Mouse (Mus musculus) yolk sac, embryonic 10.5 days (tissue): ENCODE data around the gene Itgb6.

Experiments used
- DNase-seq: peaks from one replicate; pipeline ENCODE4 v3.0.0-alpha.2; 2017; ENCODE audit warnings: low spot score

Gene Itgb6

GRCm38 (mm10) chr2:60712891-60713290 lies 9.6 kb downstream of the Itgb6 start:
- DNase-seq, result no peak

DNA sequence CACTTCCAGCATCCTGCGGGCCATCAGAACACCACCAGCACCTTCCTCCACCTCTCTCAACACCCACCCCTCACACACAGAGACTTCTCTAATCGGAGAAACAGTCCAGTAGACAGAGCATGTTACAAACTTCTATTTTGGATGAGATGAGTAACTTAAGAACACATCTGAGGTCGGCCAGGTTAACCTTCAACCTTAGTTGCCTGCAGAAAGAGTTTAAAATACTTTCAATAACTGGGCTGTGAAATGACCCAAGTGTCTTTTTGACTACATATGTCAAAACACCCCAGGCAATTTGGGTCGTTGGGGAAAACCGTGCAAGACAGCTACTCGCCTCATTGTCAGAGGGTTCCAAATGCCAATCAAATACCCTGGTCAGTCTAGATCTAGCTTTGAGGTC lies 10.0 kb downstream of the Itgb6 start:
- no peak for DNase-seq

DNA sequence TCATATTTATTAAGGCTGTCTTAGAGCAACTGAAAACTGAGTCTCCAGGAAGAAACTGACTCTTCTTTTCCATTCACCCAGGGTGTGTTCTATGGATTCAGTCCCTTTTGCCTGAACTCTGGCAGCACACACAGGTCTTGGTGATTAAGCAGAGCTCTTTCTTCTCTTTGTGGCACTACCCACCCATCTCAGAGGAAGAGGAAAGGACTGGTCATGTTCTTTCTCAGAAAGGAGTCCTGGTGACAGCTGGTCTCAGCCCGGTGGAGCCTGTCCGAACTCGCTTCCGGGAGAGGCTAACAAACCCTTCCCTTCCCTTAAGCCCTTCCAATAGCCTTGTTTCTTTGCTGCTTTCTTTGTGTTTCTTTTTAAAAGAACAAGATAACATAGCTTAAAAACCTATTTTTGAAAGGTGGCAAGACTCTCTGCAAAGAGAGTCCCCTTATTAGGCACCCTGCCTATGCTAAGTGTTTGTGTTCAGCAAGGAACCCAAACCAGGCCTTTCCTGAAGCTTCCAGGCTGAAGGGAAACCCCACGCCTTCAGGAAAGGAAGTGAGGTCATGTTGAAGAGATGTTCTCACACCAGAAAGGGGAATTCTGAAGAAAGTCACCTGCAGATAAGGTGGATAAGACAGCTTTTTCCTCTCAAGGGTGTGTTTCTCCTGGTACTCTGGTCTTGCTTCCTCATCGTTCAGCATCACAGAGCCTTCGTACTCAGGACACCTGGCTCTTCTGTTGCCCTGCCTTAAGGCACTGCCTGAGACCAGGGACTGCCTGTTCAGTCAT lies 11.2 kb downstream of the Itgb6 start:
- DNase-seq, result no peak

DNA sequence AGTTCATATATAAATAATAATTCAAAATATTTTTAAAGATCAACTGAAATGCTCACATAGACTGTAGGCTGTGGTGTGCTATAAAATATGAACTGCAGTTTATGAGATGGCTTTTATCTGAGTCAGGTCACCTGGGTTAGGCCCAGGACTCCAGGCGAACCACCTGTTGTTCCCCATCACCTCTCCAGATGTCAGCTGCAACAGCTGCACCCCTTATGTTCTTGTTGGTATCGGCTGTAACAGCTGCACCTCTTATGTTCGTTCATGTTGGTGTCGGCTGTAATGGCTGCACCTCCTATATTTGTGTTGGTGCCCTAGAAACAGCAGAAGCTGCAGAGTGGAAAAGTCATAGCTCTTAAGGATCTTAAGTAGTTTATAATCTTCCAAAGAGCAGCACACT lies 12.1 kb downstream of the Itgb6 start:
- DNase-seq, result no peak

DNA sequence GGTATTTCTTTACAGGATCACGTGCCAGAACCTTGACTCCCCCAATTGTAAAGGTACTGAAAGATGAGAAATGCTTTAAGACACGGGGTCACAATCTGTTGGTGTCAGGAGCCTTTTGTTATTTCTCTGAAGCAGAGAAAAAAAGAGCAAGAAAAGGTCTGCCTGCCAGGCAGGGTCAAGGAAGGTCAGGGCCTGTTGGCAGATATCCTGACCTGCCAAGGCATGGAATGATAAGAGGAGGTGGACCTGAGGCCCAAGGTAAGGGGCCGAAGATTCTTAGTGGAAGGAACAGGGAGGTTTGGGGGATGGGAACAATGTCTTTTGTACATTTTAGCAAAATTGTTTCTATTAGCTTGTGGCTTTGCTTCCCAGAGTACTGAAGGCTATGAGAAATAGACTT lies 13.8 kb downstream of the Itgb6 start:
- no peak for DNase-seq

DNA sequence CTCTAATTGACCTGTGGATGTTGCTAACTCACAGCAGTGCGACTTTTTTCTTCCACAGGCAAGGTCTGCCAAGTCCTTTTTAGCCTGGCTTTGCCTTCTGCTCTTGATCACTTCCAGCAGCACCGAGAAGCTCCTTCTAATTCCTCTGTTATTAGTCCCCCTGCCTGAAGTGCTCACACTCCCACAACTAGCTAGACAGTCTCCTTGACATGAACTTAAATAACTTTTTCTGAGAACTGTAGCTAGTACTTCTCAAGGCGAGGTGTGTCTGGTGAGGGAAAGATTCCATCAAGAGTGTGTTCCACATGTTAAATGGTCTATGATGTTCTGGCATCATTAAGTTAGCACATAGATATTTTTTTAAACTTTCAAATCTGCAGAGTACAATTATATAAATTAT lies 15.6 kb downstream of the Itgb6 start:
- DNase-seq, result no peak

DNA sequence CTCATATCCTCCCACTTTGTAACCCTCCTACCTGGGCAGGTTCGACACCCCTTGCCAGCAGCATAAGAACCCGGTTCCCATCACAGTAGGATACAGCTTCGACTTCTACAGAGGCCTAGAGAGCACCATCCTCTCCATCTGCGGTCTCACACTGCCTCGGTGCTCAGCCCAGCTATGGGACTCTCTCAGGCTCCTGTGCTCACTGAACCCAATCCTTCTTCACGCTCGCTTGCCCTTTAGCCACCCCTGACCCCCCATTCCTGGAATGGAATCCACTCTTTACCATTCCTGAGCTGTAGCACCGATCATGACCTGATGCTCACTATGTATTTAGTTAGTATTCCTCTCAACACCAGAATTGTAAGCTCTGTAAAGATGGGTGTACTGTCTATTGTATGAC lies 17.0 kb downstream of the Itgb6 start:
- DNase-seq, result no peak

GRCm38 (mm10) chr2:60703315-60703714 lies 19.1 kb downstream of the Itgb6 start:
- DNase-seq, result peak; percentile 80

DNA sequence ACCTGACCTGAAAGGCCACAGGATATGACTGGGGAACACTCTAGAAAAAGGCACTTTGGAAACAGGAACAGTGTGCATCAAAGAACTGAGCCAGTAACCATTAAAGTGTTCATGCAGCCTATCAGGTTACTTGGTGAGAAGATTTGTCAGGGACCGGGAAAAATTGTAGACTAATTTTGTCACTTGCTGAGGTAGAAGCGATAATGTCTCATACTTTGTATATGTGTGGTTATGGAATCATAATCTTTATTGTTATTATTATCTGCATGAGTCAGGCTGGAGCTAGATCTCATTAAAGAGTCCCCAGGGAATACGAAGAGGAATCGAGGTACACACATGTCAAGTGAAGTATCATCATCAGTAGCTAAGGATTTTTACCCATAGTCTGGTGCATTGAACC lies 21.5 kb downstream of the Itgb6 start:
- DNase-seq, result no peak

DNA sequence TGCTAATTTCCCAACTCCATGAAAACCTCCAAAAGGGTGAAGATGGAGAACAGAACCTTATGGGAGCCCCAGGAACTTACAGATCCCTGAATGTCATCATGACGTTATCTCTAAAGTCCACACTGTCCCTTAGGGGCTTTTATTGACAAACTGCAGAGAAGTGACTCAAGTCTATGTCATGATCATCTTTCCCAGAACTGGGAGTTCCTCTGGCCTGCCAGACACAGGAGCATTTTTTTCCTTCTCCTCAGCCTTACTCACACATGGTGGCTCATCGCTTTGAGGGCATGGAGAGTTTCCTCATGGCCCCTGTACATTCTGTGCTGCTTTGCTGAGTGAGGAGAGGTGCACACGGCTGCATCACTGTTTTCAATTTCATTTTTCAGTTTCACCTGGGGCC lies 22.4 kb downstream of the Itgb6 start:
- DNase-seq, result no peak

DNA sequence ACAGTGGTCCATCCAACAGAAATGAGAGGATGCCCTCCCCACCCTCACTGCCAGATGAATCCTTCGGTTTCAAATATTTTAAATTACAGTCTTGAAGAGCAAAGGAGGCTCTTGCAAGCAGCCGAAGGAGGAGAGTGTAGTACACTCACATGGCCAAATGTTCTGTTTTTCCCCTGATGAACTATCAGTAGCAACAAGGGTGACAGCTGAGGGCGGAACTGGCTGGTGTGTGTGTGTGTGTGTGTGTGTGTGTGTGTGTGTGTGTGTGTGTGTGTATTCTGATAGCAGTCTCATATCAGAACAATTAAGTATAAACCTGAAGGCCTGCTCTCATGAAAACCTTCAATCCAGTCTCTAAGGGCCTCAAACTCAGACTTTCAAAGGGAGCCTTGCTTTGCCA lies 22.9 kb downstream of the Itgb6 start:
- no peak for DNase-seq

DNA sequence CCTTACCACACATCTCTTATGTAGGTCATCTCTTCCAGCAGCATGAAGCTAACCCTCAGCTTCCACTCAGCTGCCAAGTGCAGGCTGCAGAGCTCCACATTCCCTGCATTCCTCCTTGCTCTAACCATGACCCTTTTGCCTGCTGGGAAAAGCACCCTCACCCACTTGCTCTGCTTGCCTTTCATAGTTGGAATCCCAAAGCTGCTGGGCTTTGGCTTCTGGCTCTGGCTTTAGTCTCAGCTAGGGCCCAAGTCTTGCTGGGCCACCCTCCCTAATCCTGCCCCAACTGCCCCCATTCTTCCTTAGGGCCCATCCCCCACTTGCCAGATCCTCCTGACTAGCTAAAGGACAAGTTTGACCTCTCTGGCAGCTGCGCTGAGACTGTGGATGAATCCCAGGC lies 24.3 kb downstream of the Itgb6 start:
- peak; percentile 83 for DNase-seq

DNA sequence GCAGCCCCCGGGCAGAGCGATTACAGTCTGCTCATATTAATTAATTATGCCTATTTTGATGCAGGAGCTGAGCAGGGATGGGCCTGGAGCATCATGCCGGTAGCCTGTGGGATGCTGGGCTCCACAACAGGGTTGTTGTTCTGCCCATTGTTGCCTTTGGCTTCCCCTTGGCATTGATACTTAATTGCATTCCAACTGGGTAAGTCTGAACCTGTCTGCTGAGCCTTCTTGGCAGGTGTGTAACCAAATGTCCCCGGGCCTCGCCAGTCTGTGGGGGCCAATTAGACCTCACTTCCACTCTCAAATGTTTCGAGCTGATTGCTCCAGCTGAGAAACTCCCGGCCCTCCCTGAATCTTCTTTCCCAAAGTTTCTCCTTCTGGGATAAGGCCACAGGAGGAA lies 24.9 kb downstream of the Itgb6 start:
- no peak for DNase-seq

- no peak for DNase-seq
These were observed 25.9 kb downstream of the Itgb6 start for GRCm38 (mm10) chr2:60696559-60696958.

- DNase-seq, result no peak
These were observed 26.7 kb downstream of the Itgb6 start for GRCm38 (mm10) chr2:60695706-60696105.

DNA sequence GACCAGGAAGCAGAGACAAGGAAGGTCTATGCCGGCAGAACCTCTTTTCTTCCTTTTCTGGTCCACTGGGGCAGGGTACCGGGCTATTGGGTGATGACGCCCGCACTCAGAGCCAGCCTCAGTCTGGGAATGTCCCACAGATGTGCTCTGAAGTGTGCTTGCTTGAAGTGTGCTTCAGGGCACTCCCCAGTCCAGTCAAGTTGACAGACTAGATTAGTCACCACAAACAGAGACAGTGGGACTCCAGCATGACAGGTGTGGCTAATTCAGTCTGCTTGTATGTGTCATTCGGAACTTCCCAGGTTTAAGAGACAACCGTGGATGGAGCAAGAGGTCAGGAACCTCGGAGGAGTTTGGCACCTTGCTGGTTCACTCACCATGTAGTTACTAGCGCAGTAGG lies 27.9 kb downstream of the Itgb6 start:
- DNase-seq, result no peak

- peak; percentile 59 for DNase-seq
These were observed 30.2 kb downstream of the Itgb6 start for GRCm38 (mm10) chr2:60692239-60692638.

DNA sequence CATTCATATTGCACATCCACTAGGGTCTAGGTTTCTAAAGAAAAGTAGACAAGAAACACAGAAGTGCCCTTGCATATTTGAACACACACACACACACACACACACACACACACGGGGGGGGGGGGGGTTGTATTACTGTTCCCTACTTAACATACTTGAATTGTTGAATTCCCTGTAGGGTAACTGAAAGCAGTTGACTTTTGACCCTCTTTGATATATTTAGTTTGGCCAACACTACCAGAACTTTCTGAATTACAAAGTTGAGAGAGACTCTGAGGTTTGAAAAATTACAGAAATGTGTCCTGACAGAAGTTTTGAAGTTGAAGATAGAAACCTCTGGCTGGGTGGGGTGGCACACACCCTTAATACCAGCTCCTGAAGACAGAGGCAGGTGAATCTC lies 32.2 kb downstream of the Itgb6 start:
- DNase-seq, result no peak

DNA sequence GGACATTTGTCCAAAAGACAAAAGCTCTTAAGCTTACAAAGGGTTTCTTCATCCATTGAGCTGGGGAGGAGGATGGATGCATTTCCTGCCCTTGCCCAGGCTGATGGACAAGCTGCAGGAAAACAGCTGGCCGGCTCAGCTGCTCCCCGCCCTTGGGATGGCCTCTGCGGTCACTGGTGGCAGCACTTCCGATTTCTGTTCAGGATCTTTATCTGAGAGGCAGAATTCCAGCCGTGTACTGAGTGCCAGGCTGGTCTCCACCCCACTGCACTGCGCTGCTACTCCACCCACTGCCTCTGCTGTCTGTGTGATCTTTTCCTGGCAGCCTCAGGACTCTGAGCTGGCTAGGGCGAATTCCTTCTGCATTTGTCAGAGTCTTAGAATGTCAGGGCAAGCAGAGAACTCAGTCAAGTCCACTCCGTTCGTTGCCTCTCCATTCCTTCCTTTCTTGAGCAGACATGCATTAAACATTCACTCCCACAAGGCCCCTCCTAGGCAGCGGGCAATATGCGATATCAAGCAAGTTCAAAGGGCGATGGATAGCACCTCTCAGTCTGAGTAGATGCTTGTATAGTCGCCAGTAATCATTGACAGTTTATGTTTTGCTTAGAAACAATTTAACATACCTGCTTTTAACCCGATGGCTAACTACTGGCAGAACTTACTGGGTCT lies 33.4 kb downstream of the Itgb6 start:
- peak; percentile 74 for DNase-seq

- DNase-seq, result no peak
These were observed 34.3 kb downstream of the Itgb6 start for GRCm38 (mm10) chr2:60688150-60688549.

GRCm38 (mm10) chr2:60685973-60686372 lies 36.5 kb downstream of the Itgb6 start:
- no peak for DNase-seq

- DNase-seq, result no peak
These were observed 38.3 kb downstream of the Itgb6 start for GRCm38 (mm10) chr2:60684168-60684567.

- DNase-seq, result no peak
These were observed 39.9 kb downstream of the Itgb6 start for GRCm38 (mm10) chr2:60682554-60682953.

DNA sequence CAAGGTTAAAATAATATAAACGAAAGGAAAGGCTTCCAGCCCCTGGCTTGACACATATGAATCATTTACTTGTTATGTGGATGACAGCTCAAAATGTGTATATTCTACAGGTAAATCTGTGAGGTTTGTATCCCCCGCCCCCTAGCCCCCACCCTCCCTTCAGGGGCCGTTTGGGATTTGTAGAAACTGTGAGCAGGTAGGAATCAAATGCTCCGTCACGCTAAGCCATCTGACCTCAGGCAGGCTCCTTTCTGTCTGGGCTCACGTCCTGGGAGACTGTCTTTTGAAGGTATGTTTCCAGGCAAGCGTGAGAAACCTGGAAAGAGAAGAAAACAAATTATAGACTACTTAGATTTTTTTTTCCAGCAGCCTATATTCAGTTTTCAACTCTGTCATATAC lies 48.0 kb downstream of the Itgb6 start:
- no peak for DNase-seq
